In the genomic region with DNA sequence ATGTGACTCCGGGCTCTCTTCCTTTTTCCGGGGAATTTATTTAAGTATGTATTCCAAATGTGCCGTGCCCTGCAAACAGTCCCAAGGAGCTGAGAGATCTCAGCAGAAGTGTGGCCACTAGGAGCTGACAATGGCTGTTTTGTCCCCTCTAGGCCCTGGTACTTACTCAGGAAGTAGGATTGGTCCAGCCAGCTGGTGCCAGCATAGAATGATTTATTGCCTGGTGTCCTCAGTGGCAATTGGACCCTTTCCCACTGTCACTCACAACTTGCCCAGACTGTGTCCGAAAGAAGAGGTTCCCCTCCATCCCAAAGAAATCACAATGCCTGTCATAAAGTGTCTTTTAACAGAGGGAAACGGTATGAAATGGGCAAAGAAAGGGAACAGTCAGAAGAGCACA, we compare ENCODE assay signal across 10 mouse cellular contexts.
A peak's percentile ranks its signal among the peaks of the same experiment; 100 is the strongest.
DNase-seq lines count a peak whose midpoint lies in the region; ATAC-seq lines count a peak whose summit lies in the region.
"Had no signal": no experiment of that assay in that cellular context is flagged by ENCODE, and none has a peak within 500 bp of the region (broad histone marks: within the 10 kb centered on the region; RNA-seq: fewer than 3 reads in every experiment).

No protein-coding gene starts in this region.

- 74% methylated on average over 5 of the region's 5 CpGs for WGBS in midbrain, embryonic 10.5 days
- 74% methylated on average over 5 of the region's 5 CpGs for WGBS in midbrain, embryonic 11.5 days
- WGBS in limb, embryonic 15.5 days: 39% methylated on average over 5 of the region's 5 CpGs

- H3K4me2 ChIP-seq in midbrain, embryonic 11.5 days: no peak overlapping the region
- no peak overlapping the region for H3K4me2 ChIP-seq in limb, embryonic 15.5 days

- H3K36me3 ChIP-seq in midbrain, embryonic 10.5 days: no peaks in the 10 kb centered on the region
- H3K36me3 ChIP-seq in midbrain, embryonic 11.5 days (ENCODE audit: control insufficient read depth, insufficient read depth, low read length): no peaks in the 10 kb centered on the region
- no peaks in the 10 kb centered on the region for H3K36me3 ChIP-seq in limb, embryonic 15.5 days

- H3K4me1 ChIP-seq in midbrain, embryonic 10.5 days: peaks cover 11% of the 10 kb centered on the region
- H3K4me1 ChIP-seq in midbrain, embryonic 11.5 days (ENCODE audit: control insufficient read depth, insufficient read depth, low read length): peaks cover 5% of the 10 kb centered on the region; the same call in 1 of the 2 replicates
- peaks cover 8% of the 10 kb centered on the region; the same call in 1 of the 2 replicates for H3K4me1 ChIP-seq in limb, embryonic 15.5 days

- H3K9ac ChIP-seq in midbrain, embryonic 11.5 days (ENCODE audit: low read length): no peak overlapping the region
- no peak overlapping the region for H3K9ac ChIP-seq in limb, embryonic 15.5 days

- no peak overlapping the region for H3K4me3 ChIP-seq in midbrain, embryonic 10.5 days
- H3K4me3 ChIP-seq in midbrain, embryonic 11.5 days (ENCODE audit: low read depth, low read length): no peak overlapping the region
- no peak overlapping the region for H3K4me3 ChIP-seq in limb, embryonic 15.5 days

- ATAC-seq in frontal cortex, adult (ENCODE audit: low TSS enrichment): peak; percentile 64
- no peak for ATAC-seq in midbrain, embryonic 11.5 days (ENCODE audit: low FRiP score)
- no peak for ATAC-seq in limb, embryonic 15.5 days (ENCODE audit: insufficient number of reproducible peaks, low FRiP score, low TSS enrichment, low read depth)
- ATAC-seq: intestine, postnatal 0 days had no signal

- H3K27ac ChIP-seq in midbrain, embryonic 10.5 days (replicated peaks): peak overlapping the region; percentile 63; the same call in 1 of the 2 replicates
- H3K27ac ChIP-seq in midbrain, embryonic 11.5 days (ENCODE audit: low read depth, low read length): no peak overlapping the region
- H3K27ac ChIP-seq in limb, embryonic 15.5 days: 0 out of 2 replicates have a peak overlapping the region, but pooled peaks have one; percentile 1

- no peaks in the 10 kb centered on the region for H3K9me3 ChIP-seq in midbrain, embryonic 10.5 days (replicated peaks)
- H3K9me3 ChIP-seq in midbrain, embryonic 11.5 days (ENCODE audit: control insufficient read depth, low read length): no peaks in the 10 kb centered on the region
- no peaks in the 10 kb centered on the region for H3K9me3 ChIP-seq in limb, embryonic 15.5 days

- peaks cover 17% of the 10 kb centered on the region for H3K27me3 ChIP-seq in midbrain, embryonic 10.5 days (ENCODE audit: low read depth, poor library complexity, severe bottlenecking)
- no peaks in the 10 kb centered on the region for H3K27me3 ChIP-seq in midbrain, embryonic 11.5 days (ENCODE audit: control insufficient read depth, insufficient read depth, low read length)
- H3K27me3 ChIP-seq in limb, embryonic 15.5 days: no peaks in the 10 kb centered on the region

- no peak for DNase-seq in frontal cortex, postnatal 36 days (ENCODE audit: low spot score in 2 of 2)
- no peak for DNase-seq in midbrain, embryonic 10.5 days (ENCODE audit: low spot score)
- no peak for DNase-seq in midbrain, embryonic 11.5 days (ENCODE audit: low spot score, missing footprints)
- DNase-seq in gastrocnemius, postnatal 25 days: no peak
- no peak for DNase-seq in spleen, adult 18-20 months
- no peak for DNase-seq in spleen, adult 12 weeks (ENCODE audit: low spot score)
- DNase-seq: thymus, adult 2 months had no signal
